Mouse (Mus musculus): ENCODE measurements around the gene Khdrbs1. TPM values are rescaled to one million over a fixed set of nuclear protein-coding genes. Genes with fewer than 3 reads are reported as not detected.
"Not testable (repeated sequence)": the region's sequence is repeated elsewhere in the genome, so short reads cannot be mapped to it uniquely, and the experiment has no call there.

Gene Khdrbs1
- polyA plus RNA-seq, 1 experiment = 182 TPM

DNA sequence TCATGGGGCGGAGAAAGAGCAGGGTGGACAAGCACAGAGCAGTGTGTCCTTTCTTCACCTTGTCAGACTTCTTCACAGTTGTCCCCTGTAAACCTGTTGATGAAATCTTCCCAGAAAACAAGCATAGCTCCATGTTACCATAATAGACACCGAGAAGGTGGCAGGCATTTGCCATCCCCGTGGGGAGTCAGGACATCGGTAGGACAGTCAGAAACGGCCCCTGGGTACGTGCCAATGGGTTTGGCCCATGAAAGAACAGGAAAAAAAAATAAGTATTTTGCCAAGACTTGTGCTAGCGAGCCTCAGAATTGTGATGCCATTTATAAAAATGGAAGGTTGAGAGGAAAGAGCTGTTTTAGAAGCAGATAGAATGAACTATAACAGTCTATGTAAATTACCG is 25.7 kb upstream of the Khdrbs1 start:
- Histone ChIP-seq H3K36me3 (ENCODE audit: control insufficient read depth, insufficient read depth, low read length, poor library complexity, severe bottlenecking) (no peaks in the 10 kb centered on the region), H3K27ac (ENCODE audit: insufficient read depth, low read length) (no peak overlapping the region), H3K4me3 (ENCODE audit: low read depth, low read length) (no peak overlapping the region), H3K27me3 (ENCODE audit: control insufficient read depth, insufficient read depth, low read length, poor library complexity, severe bottlenecking) (no peaks in the 10 kb centered on the region), H3K9me3 (replicated peaks; ENCODE audit: control insufficient read depth, insufficient read depth, low read length, poor library complexity, severe bottlenecking) (no peaks in the 10 kb centered on the region), H3K4me1 (ENCODE audit: control insufficient read depth, insufficient read depth, low read length) (no peaks in the 10 kb centered on the region), H3K9ac (ENCODE audit: low read depth, poor library complexity, severe bottlenecking) (no peak overlapping the region)
- TF ChIP-seq CTCF (IDR thresholded peaks at IDR 0.05; ENCODE audit: low read depth, low read length) = no peak
- TF ChIP-seq POLR2A (IDR thresholded peaks at IDR 0.05; ENCODE audit: insufficient read depth, low read length) = no peak
- TF ChIP-seq EP300 (IDR thresholded peaks at IDR 0.05; ENCODE audit: insufficient read depth, low read depth, low read length) = no peak

DNA sequence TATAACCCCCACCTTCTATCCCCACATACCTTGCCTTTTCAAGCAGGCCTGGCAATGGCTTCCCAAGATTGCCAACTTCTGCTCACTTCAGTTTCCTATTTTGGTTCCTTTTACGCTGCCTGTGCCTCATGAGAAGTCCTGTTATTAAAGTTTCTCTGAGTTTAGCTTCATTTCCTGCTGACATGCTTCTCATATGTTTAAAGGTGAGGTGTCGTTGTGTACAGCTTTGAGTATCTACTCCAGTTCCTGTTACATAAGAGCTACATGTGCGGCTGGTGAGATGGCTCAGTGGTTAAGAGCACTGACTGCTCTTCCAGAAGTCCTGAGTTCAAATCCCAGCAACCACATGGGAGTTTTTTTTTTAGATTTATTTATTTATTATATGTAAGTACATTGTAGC is 23.2 kb upstream of the Khdrbs1 start:
- H3K27me3 ChIP-seq (ENCODE audit: control insufficient read depth, insufficient read depth, low read length, poor library complexity, severe bottlenecking) = no peaks in the 10 kb centered on the region
- no peak overlapping the region for H3K27ac ChIP-seq (ENCODE audit: insufficient read depth, low read length)
- H3K4me1 ChIP-seq (ENCODE audit: control insufficient read depth, insufficient read depth, low read length) = no peaks in the 10 kb centered on the region
- H3K9ac ChIP-seq (ENCODE audit: low read depth, poor library complexity, severe bottlenecking) = no peak overlapping the region
- no peaks in the 10 kb centered on the region for H3K9me3 ChIP-seq (replicated peaks; ENCODE audit: control insufficient read depth, insufficient read depth, low read length, poor library complexity, severe bottlenecking)
- TF ChIP-seq POLR2A (IDR thresholded peaks at IDR 0.05; ENCODE audit: insufficient read depth, low read length) = no peak
- no peak for TF ChIP-seq CTCF (IDR thresholded peaks at IDR 0.05; ENCODE audit: low read depth, low read length)
- TF ChIP-seq EP300 (IDR thresholded peaks at IDR 0.05; ENCODE audit: insufficient read depth, low read depth, low read length) = no peak
- no peaks in the 10 kb centered on the region for H3K36me3 ChIP-seq (ENCODE audit: control insufficient read depth, insufficient read depth, low read length, poor library complexity, severe bottlenecking)
- H3K4me3 ChIP-seq (ENCODE audit: low read depth, low read length) = no peak overlapping the region

- H3K9ac ChIP-seq (ENCODE audit: low read depth, poor library complexity, severe bottlenecking); H3K27me3 ChIP-seq (ENCODE audit: control insufficient read depth, insufficient read depth, low read length, poor library complexity, severe bottlenecking); H3K9me3 ChIP-seq (replicated peaks; ENCODE audit: control insufficient read depth, insufficient read depth, low read length, poor library complexity, severe bottlenecking); H3K4me3 ChIP-seq (ENCODE audit: low read depth, low read length); H3K27ac ChIP-seq (ENCODE audit: insufficient read depth, low read length); H3K4me1 ChIP-seq (ENCODE audit: control insufficient read depth, insufficient read depth, low read length); H3K36me3 ChIP-seq (ENCODE audit: control insufficient read depth, insufficient read depth, low read length, poor library complexity, severe bottlenecking): not testable (repeated sequence)
These were observed 20.4 kb upstream of the Khdrbs1 start for GRCm38 (mm10) chr4:129762496-129762895.

DNA sequence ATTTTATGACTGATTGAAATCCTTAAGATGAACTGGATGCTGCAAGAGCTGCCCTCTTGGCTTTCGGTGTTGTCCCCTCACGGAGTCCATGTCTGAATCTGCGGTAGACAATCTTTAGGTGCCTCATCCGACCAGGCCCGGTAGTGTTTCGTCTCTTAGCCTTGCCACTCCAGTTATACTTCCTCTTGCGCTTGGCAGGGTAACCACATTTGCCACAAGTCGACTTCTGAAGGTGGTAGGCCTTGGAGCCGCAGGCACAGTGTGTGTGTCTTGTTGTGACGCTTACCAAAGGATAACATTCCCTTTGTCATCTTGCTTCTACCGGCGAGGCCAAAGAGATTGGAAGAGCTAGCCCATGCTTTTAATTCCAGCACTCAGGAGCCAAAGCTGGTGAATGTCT is 19.5 kb upstream of the Khdrbs1 start:
- no peaks in the 10 kb centered on the region for H3K9me3 ChIP-seq (replicated peaks; ENCODE audit: control insufficient read depth, insufficient read depth, low read length, poor library complexity, severe bottlenecking)
- no peaks in the 10 kb centered on the region for H3K27me3 ChIP-seq (ENCODE audit: control insufficient read depth, insufficient read depth, low read length, poor library complexity, severe bottlenecking)
- TF ChIP-seq EP300 (IDR thresholded peaks at IDR 0.05; ENCODE audit: insufficient read depth, low read depth, low read length) = no peak
- no peak for TF ChIP-seq POLR2A (IDR thresholded peaks at IDR 0.05; ENCODE audit: insufficient read depth, low read length)
- TF ChIP-seq CTCF (IDR thresholded peaks at IDR 0.05; ENCODE audit: low read depth, low read length) = no peak
- H3K27ac ChIP-seq (ENCODE audit: insufficient read depth, low read length) = no peak overlapping the region
- H3K4me1 ChIP-seq (ENCODE audit: control insufficient read depth, insufficient read depth, low read length) = no peaks in the 10 kb centered on the region
- H3K4me3 ChIP-seq (ENCODE audit: low read depth, low read length) = no peak overlapping the region
- H3K36me3 ChIP-seq (ENCODE audit: control insufficient read depth, insufficient read depth, low read length, poor library complexity, severe bottlenecking) = no peaks in the 10 kb centered on the region
- no peak overlapping the region for H3K9ac ChIP-seq (ENCODE audit: low read depth, poor library complexity, severe bottlenecking)

DNA sequence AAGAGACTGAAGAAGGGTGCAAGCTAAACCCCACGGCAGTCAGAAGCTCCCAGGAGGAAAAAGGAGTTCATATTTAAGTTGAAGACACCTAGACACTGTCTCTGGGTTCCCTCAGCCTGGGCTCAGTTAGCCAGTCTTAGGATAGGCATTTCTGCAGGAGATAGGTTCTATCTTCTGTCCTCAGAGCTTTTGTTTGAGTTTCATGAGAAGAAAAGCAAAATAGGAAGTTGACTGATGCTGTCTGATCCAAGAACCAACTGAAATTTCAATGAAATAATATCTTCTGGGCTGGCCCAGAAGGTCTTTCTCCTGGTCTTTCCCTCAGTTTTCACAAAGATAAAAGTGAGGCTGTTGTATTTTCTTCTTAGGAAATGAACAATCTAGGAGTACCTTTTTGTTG is 13.4 kb upstream of the Khdrbs1 start:
- no peak overlapping the region for H3K4me3 ChIP-seq (ENCODE audit: low read depth, low read length)
- TF ChIP-seq EP300 (IDR thresholded peaks at IDR 0.05; ENCODE audit: insufficient read depth, low read depth, low read length) (no peak), CTCF (IDR thresholded peaks at IDR 0.05; ENCODE audit: low read depth, low read length) (no peak), POLR2A (IDR thresholded peaks at IDR 0.05; ENCODE audit: insufficient read depth, low read length) (no peak)
- no peaks in the 10 kb centered on the region for H3K36me3 ChIP-seq (ENCODE audit: control insufficient read depth, insufficient read depth, low read length, poor library complexity, severe bottlenecking)
- peaks cover 2% of the 10 kb centered on the region for H3K4me1 ChIP-seq (ENCODE audit: control insufficient read depth, insufficient read depth, low read length)
- no peak overlapping the region for H3K9ac ChIP-seq (ENCODE audit: low read depth, poor library complexity, severe bottlenecking)
- no peak overlapping the region for H3K27ac ChIP-seq (ENCODE audit: insufficient read depth, low read length)
- H3K9me3 ChIP-seq (replicated peaks; ENCODE audit: control insufficient read depth, insufficient read depth, low read length, poor library complexity, severe bottlenecking) = no peaks in the 10 kb centered on the region
- no peaks in the 10 kb centered on the region for H3K27me3 ChIP-seq (ENCODE audit: control insufficient read depth, insufficient read depth, low read length, poor library complexity, severe bottlenecking)

GRCm38 (mm10) chr4:129754742-129755141 is 12.6 kb upstream of the Khdrbs1 start:
- peaks cover 2% of the 10 kb centered on the region for H3K4me1 ChIP-seq (ENCODE audit: control insufficient read depth, insufficient read depth, low read length)
- no peak overlapping the region for H3K27ac ChIP-seq (ENCODE audit: insufficient read depth, low read length)
- no peak overlapping the region for H3K9ac ChIP-seq (ENCODE audit: low read depth, poor library complexity, severe bottlenecking)
- no peaks in the 10 kb centered on the region for H3K36me3 ChIP-seq (ENCODE audit: control insufficient read depth, insufficient read depth, low read length, poor library complexity, severe bottlenecking)
- H3K4me3 ChIP-seq (ENCODE audit: low read depth, low read length) = no peak overlapping the region
- TF ChIP-seq EP300 (IDR thresholded peaks at IDR 0.05; ENCODE audit: insufficient read depth, low read depth, low read length) (no peak), CTCF (IDR thresholded peaks at IDR 0.05; ENCODE audit: low read depth, low read length) (no peak), POLR2A (IDR thresholded peaks at IDR 0.05; ENCODE audit: insufficient read depth, low read length) (no peak)
- H3K27me3 ChIP-seq (ENCODE audit: control insufficient read depth, insufficient read depth, low read length, poor library complexity, severe bottlenecking) = no peaks in the 10 kb centered on the region
- H3K9me3 ChIP-seq (replicated peaks; ENCODE audit: control insufficient read depth, insufficient read depth, low read length, poor library complexity, severe bottlenecking) = no peaks in the 10 kb centered on the region
